Mouse (Mus musculus): ENCODE results near the gene Rere. TPM values are rescaled to one million over a fixed set of nuclear protein-coding genes. Genes with fewer than 3 reads are reported as not detected.
A peak's percentile ranks its signal among the peaks of the same experiment; 100 is the strongest.

Gene Rere
- total and polyA plus RNA-seq, 2 experiments from 2014 or later, result 18.9 to 31.3 TPM

- WGBS, result 90% methylated on average over 3 of the region's 3 CpGs
- Histone ChIP-seq H3K4me1 (ENCODE audit: insufficient read depth) (no peaks in the 10 kb centered on the region), H3K27me3 (ENCODE audit: insufficient read depth, low read length) (no peaks in the 10 kb centered on the region), H3K4me2 (ENCODE audit: low read depth) (no peak overlapping the region), H3K9ac (no peak overlapping the region), H3K9me3 (ENCODE audit: low read length) (no peaks in the 10 kb centered on the region), H3K36me3 (ENCODE audit: insufficient read depth) (no peaks in the 10 kb centered on the region), H3K27ac (ENCODE audit: low read depth, low read length) (no peak overlapping the region), H3K4me3 (ENCODE audit: low read depth, low read length) (no peak overlapping the region)
- no peak for TF ChIP-seq CTCF (IDR thresholded peaks at IDR 0.05; ENCODE audit: low read depth)
- no peak for DNase-seq
- no peak for ATAC-seq
Observed at GRCm38 (mm10) chr4:150382504-150382903, 101.1 kb downstream of the Rere start.

- H3K9ac ChIP-seq, result no peak overlapping the region
- no peak overlapping the region for H3K27ac ChIP-seq (ENCODE audit: low read depth, low read length)
- ATAC-seq, result no peak
- no peaks in the 10 kb centered on the region for H3K27me3 ChIP-seq (ENCODE audit: insufficient read depth, low read length)
- no peaks in the 10 kb centered on the region for H3K4me1 ChIP-seq (ENCODE audit: insufficient read depth)
- 59% methylated on average over 8 of the region's 8 CpGs for WGBS
- H3K4me2 ChIP-seq (ENCODE audit: low read depth), result no peak overlapping the region
- H3K4me3 ChIP-seq (ENCODE audit: low read depth, low read length), result no peak overlapping the region
- no peak for TF ChIP-seq CTCF (IDR thresholded peaks at IDR 0.05; ENCODE audit: low read depth)
- no peak for DNase-seq
- H3K9me3 ChIP-seq (ENCODE audit: low read length), result no peaks in the 10 kb centered on the region
- no peaks in the 10 kb centered on the region for H3K36me3 ChIP-seq (ENCODE audit: insufficient read depth)
Observed at GRCm38 (mm10) chr4:150384405-150384804, 103.0 kb downstream of the Rere start.

- DNase-seq (no peak), ATAC-seq (no peak)
- H3K4me2 ChIP-seq (ENCODE audit: low read depth), result no peak overlapping the region
- no peak overlapping the region for H3K4me3 ChIP-seq (ENCODE audit: low read depth, low read length)
- no peaks in the 10 kb centered on the region for H3K9me3 ChIP-seq (ENCODE audit: low read length)
- WGBS, result 81% methylated on average over 3 of the region's 3 CpGs
- H3K27ac ChIP-seq (ENCODE audit: low read depth, low read length), result no peak overlapping the region
- no peak overlapping the region for H3K9ac ChIP-seq
- no peaks in the 10 kb centered on the region for H3K36me3 ChIP-seq (ENCODE audit: insufficient read depth)
- H3K27me3 ChIP-seq (ENCODE audit: insufficient read depth, low read length), result no peaks in the 10 kb centered on the region
- H3K4me1 ChIP-seq (ENCODE audit: insufficient read depth), result no peaks in the 10 kb centered on the region
- no peak for TF ChIP-seq CTCF (IDR thresholded peaks at IDR 0.05; ENCODE audit: low read depth)
Observed at GRCm38 (mm10) chr4:150384899-150385298, 103.5 kb downstream of the Rere start.

- TF ChIP-seq CTCF (IDR thresholded peaks at IDR 0.05; ENCODE audit: low read depth), result no peak
- H3K9me3 ChIP-seq (ENCODE audit: low read length), result no peaks in the 10 kb centered on the region
- no peak for ATAC-seq
- 64% methylated on average over 3 of the region's 3 CpGs for WGBS
- H3K4me1 ChIP-seq (ENCODE audit: insufficient read depth), result peaks cover 5% of the 10 kb centered on the region
- H3K27me3 ChIP-seq (ENCODE audit: insufficient read depth, low read length), result no peaks in the 10 kb centered on the region
- no peak overlapping the region for H3K4me3 ChIP-seq (ENCODE audit: low read depth, low read length)
- DNase-seq, result no peak
- H3K4me2 ChIP-seq (ENCODE audit: low read depth), result no peak overlapping the region
- H3K36me3 ChIP-seq (ENCODE audit: insufficient read depth), result no peaks in the 10 kb centered on the region
- no peak overlapping the region for H3K27ac ChIP-seq (ENCODE audit: low read depth, low read length)
- no peak overlapping the region for H3K9ac ChIP-seq
Observed at GRCm38 (mm10) chr4:150388518-150388917, 107.1 kb downstream of the Rere start.

- TF ChIP-seq CTCF (IDR thresholded peaks at IDR 0.05; ENCODE audit: low read depth), result no peak
- DNase-seq, result no peak
Observed at GRCm38 (mm10) chr4:150393607-150394006, 112.2 kb downstream of the Rere start.

GRCm38 (mm10) chr4:150394091-150394490 is 112.6 kb downstream of the Rere start:
- Histone ChIP-seq H3K4me3 (ENCODE audit: low read depth, low read length) (no peak overlapping the region), H3K4me1 (ENCODE audit: insufficient read depth) (peaks cover 28% of the 10 kb centered on the region), H3K9ac (no peak overlapping the region), H3K27me3 (ENCODE audit: insufficient read depth, low read length) (no peaks in the 10 kb centered on the region), H3K4me2 (ENCODE audit: low read depth) (no peak overlapping the region), H3K9me3 (ENCODE audit: low read length) (no peaks in the 10 kb centered on the region), H3K27ac (ENCODE audit: low read depth, low read length) (no peak overlapping the region), H3K36me3 (ENCODE audit: insufficient read depth) (no peaks in the 10 kb centered on the region)
- 76% methylated on average over 4 of the region's 4 CpGs for WGBS
- TF ChIP-seq CTCF (IDR thresholded peaks at IDR 0.05; ENCODE audit: low read depth), result no peak
- ATAC-seq, result no peak
- no peak for DNase-seq

More at GRCm38 (mm10) chr4:150393607-150394006, 112.2 kb downstream of the Rere start:
- Histone ChIP-seq H3K27ac (ENCODE audit: low read depth, low read length) (no peak overlapping the region), H3K4me3 (ENCODE audit: low read depth, low read length) (no peak overlapping the region), H3K9me3 (ENCODE audit: low read length) (no peaks in the 10 kb centered on the region), H3K4me2 (ENCODE audit: low read depth) (no peak overlapping the region), H3K9ac (no peak overlapping the region), H3K36me3 (ENCODE audit: insufficient read depth) (no peaks in the 10 kb centered on the region), H3K27me3 (ENCODE audit: insufficient read depth, low read length) (no peaks in the 10 kb centered on the region), H3K4me1 (ENCODE audit: insufficient read depth) (peaks cover 28% of the 10 kb centered on the region)
- 42% methylated on average over 8 of the region's 8 CpGs for WGBS
- ATAC-seq, result no peak

GRCm38 (mm10) chr4:150396339-150396738 is 114.9 kb downstream of the Rere start:
- Histone ChIP-seq H3K4me1 (ENCODE audit: insufficient read depth) (peaks cover 28% of the 10 kb centered on the region), H3K36me3 (ENCODE audit: insufficient read depth) (no peaks in the 10 kb centered on the region), H3K4me2 (ENCODE audit: low read depth) (no peak overlapping the region), H3K4me3 (ENCODE audit: low read depth, low read length) (no peak overlapping the region), H3K27ac (ENCODE audit: low read depth, low read length) (peak overlapping the region; percentile 77), H3K9ac (peak overlapping the region; percentile 28; the same call in 1 of the 2 replicates), H3K9me3 (ENCODE audit: low read length) (no peaks in the 10 kb centered on the region), H3K27me3 (ENCODE audit: insufficient read depth, low read length) (no peaks in the 10 kb centered on the region)
- TF ChIP-seq CTCF (IDR thresholded peaks at IDR 0.05; ENCODE audit: low read depth), result no peak
- ATAC-seq (peak; percentile 27; the same call in 1 of the 2 replicates), DNase-seq (no peak)
